Mouse (Mus musculus) liver, postnatal 0 days (tissue): ENCODE data around the gene Ctnnb1. TPM values are rescaled to one million over a fixed set of nuclear protein-coding genes. Genes with fewer than 3 reads are reported as not detected.

Experiments
- ATAC-seq: fragments of 200-750 bp; cut with Nextera tagmentation; 2 replicates; pipeline ENCODE4 v1.8.0; 2017; ENCODE audit warnings: mild to moderate bottlenecking, moderate library complexity
- DNase-seq: peaks from one replicate; pipeline ENCODE4 v3.0.0-alpha.2; 2016
- H3K27ac ChIP-seq: fragments of 300-500 bp; sonication (generic); 2 replicates; pipeline ENCODE4 v1.5.1; 2014; ENCODE audit warnings: antibody characterized with exemption, moderate library complexity, mild to moderate bottlenecking, low read depth
- H3K27me3 ChIP-seq: fragments of 300-500 bp; sonication (generic); 2 replicates; pipeline ENCODE4 v1.6.1; 2014; ENCODE audit warnings: low read length, control low read depth, mixed read lengths; ENCODE audit not compliant: insufficient read depth
- H3K36me3 ChIP-seq: fragments of 300-500 bp; sonication (generic); replicated peaks from 2 replicates; pipeline ENCODE4 v1.6.1; 2014; ENCODE audit warnings: mild to moderate bottlenecking, control low read depth, low read length, moderate library complexity, mixed read lengths; ENCODE audit not compliant: insufficient read depth
- H3K4me1 ChIP-seq: fragments of 300-500 bp; sonication (generic); 2 replicates; pipeline ENCODE4 v1.6.1; 2014; ENCODE audit warnings: antibody characterized with exemption, mild to moderate bottlenecking, control low read depth; ENCODE audit not compliant: insufficient read depth
- H3K4me2 ChIP-seq: fragments of 300-500 bp; sonication (generic); 2 replicates; pipeline ENCODE4 v1.6.1; 2014; ENCODE audit warnings: low read depth, mild to moderate bottlenecking, low read length, moderate library complexity, mixed read lengths
- H3K4me3 ChIP-seq: fragments of 300-500 bp; sonication (generic); 2 replicates; pipeline ENCODE4 v1.5.1; 2014; ENCODE audit warnings: low read depth, low read length
- H3K9ac ChIP-seq: fragments of 300-500 bp; sonication (generic); replicated peaks from 2 replicates; pipeline ENCODE4 v1.6.1; 2014; ENCODE audit warnings: mild to moderate bottlenecking, moderate library complexity
- H3K9me3 ChIP-seq: fragments of 300-500 bp; sonication (generic); 2 replicates; pipeline ENCODE4 v1.6.1; 2016; ENCODE audit warnings: mild to moderate bottlenecking, control low read depth, low read length, mixed read lengths
- CTCF ChIP-seq: sonication (generic); IDR thresholded peaks from 2 replicates; pipeline ENCODE4 v1.5.1; 2016; ENCODE audit warnings: antibody characterized with exemption, low read depth
- EP300 ChIP-seq: IDR thresholded peaks from 2 replicates; pipeline ENCODE4 v1.6.1; 2016; ENCODE audit warnings: antibody characterized with exemption, low read depth, mild to moderate bottlenecking
- WGBS: fragments of 180-500 bp; shearing (Covaris S2); extraction: QIAGEN DNeasy Blood & Tissue Kit; methylation state at CpG from one replicate; pipeline ENCODE4 v1.1.7; 2014; ENCODE audit not compliant: insufficient replicate concordance; 5-methylcytosine and 5-hydroxymethylcytosine counted together
- polyA plus RNA-seq: library from polyadenylated mRNA; unstranded; fragments of >200 nt; fragmentation: Nextera tagmentation; extraction: Ambion mirVana; gene quantifications from 2 replicates; pipeline ENCODE4 v1.2.1, GENCODE M21; 2015

Ctnnb1 gene
- polyA plus RNA-seq, 1 experiment from 2014 or later: 72.7 TPM

- H3K4me1 ChIP-seq: peaks cover 67% of the 10 kb centered on the region
- peaks cover 10% of the 10 kb centered on the region for H3K36me3 ChIP-seq
- TF ChIP-seq CTCF: no peak
- TF ChIP-seq EP300: no peak
- no peak overlapping the region for H3K4me3 ChIP-seq
- H3K27me3 ChIP-seq: no peaks in the 10 kb centered on the region
- no peak overlapping the region for H3K9ac ChIP-seq
- WGBS: 70% methylated on average over 3 of the region's 3 CpGs
- H3K4me2 ChIP-seq: no peak overlapping the region
- H3K9me3 ChIP-seq: no peaks in the 10 kb centered on the region
- no peak overlapping the region for H3K27ac ChIP-seq
- DNase-seq (no peak), ATAC-seq (no peak)
These were observed 11.8 kb downstream of the Ctnnb1 start for GRCm38 (mm10) chr9:120940858-120941257.

- WGBS: 63% methylated on average over 1 of the region's 1 CpGs
- Histone ChIP-seq H3K4me1 (peaks cover 52% of the 10 kb centered on the region), H3K27ac (no peak overlapping the region), H3K36me3 (peaks cover 5% of the 10 kb centered on the region), H3K27me3 (no peaks in the 10 kb centered on the region), H3K4me3 (no peak overlapping the region), H3K9me3 (no peaks in the 10 kb centered on the region), H3K4me2 (no peak overlapping the region), H3K9ac (no peak overlapping the region)
- TF ChIP-seq EP300 (no peak), CTCF (no peak)
- ATAC-seq: peak; percentile 53
- DNase-seq: no peak
These were observed 14.7 kb downstream of the Ctnnb1 start for GRCm38 (mm10) chr9:120943757-120944156.

- Histone ChIP-seq H3K4me2 (no peak overlapping the region), H3K36me3 (peaks cover 5% of the 10 kb centered on the region; the same call in 1 of the 2 replicates), H3K4me3 (no peak overlapping the region), H3K9ac (no peak overlapping the region), H3K27ac (no peak overlapping the region), H3K27me3 (no peaks in the 10 kb centered on the region), H3K4me1 (peaks cover 51% of the 10 kb centered on the region), H3K9me3 (no peaks in the 10 kb centered on the region)
- WGBS: 41% methylated on average over 3 of the region's 3 CpGs
- ATAC-seq (no peak), DNase-seq (no peak)
- TF ChIP-seq EP300 (no peak), CTCF (no peak)
These were observed 15.2 kb downstream of the Ctnnb1 start for GRCm38 (mm10) chr9:120944211-120944610.

- Histone ChIP-seq H3K27ac (no peak overlapping the region), H3K27me3 (no peaks in the 10 kb centered on the region), H3K9me3 (no peaks in the 10 kb centered on the region), H3K9ac (no peak overlapping the region), H3K36me3 (peaks cover 15% of the 10 kb centered on the region), H3K4me3 (no peak overlapping the region), H3K4me2 (no peak overlapping the region), H3K4me1 (peaks cover 41% of the 10 kb centered on the region)
- no peak for TF ChIP-seq EP300
- no peak for TF ChIP-seq CTCF
- DNase-seq: no peak
- 75% methylated on average over 8 of the region's 8 CpGs for WGBS
- ATAC-seq: no peak
These were observed 17.1 kb downstream of the Ctnnb1 start for GRCm38 (mm10) chr9:120946131-120946530.

GRCm38 (mm10) chr9:120948832-120949231, 19.8 kb downstream of the Ctnnb1 start:
- Histone ChIP-seq H3K27ac (no peak overlapping the region), H3K9ac (no peak overlapping the region), H3K4me2 (no peak overlapping the region), H3K4me1 (peaks cover 25% of the 10 kb centered on the region), H3K4me3 (no peak overlapping the region), H3K27me3 (no peaks in the 10 kb centered on the region), H3K36me3 (peaks cover 41% of the 10 kb centered on the region), H3K9me3 (no peaks in the 10 kb centered on the region)
- WGBS: 100% methylated on average over 1 of the region's 1 CpGs
- DNase-seq (no peak), ATAC-seq (no peak)
- TF ChIP-seq EP300: no peak

- ATAC-seq: no peak
- Histone ChIP-seq H3K9me3 (no peaks in the 10 kb centered on the region), H3K4me2 (no peak overlapping the region), H3K4me3 (no peak overlapping the region), H3K27me3 (no peaks in the 10 kb centered on the region), H3K36me3 (peaks cover 61% of the 10 kb centered on the region), H3K9ac (no peak overlapping the region), H3K27ac (no peak overlapping the region), H3K4me1 (peaks cover 16% of the 10 kb centered on the region)
- TF ChIP-seq CTCF (no peak), EP300 (no peak)
- DNase-seq: no peak
- 88% methylated on average over 12 of the region's 12 CpGs for WGBS
These were observed 21.7 kb downstream of the Ctnnb1 start for GRCm38 (mm10) chr9:120950761-120951160.

- ATAC-seq: no peak
- Histone ChIP-seq H3K27ac (no peak overlapping the region), H3K4me3 (no peak overlapping the region), H3K36me3 (peaks cover 73% of the 10 kb centered on the region), H3K9me3 (no peaks in the 10 kb centered on the region), H3K4me2 (no peak overlapping the region), H3K27me3 (no peaks in the 10 kb centered on the region), H3K9ac (no peak overlapping the region), H3K4me1 (peaks cover 11% of the 10 kb centered on the region)
- no peak for TF ChIP-seq CTCF
- no peak for TF ChIP-seq EP300
- no peak for DNase-seq
- 84% methylated on average over 3 of the region's 3 CpGs for WGBS
These were observed 22.9 kb downstream of the Ctnnb1 start for GRCm38 (mm10) chr9:120951947-120952346.
